Mouse (Mus musculus) CD8-positive naive resting alpha-beta T cell, adult 2 months (primary cell): Measurements from ENCODE around the gene Bsg.
A peak's percentile ranks its signal among the peaks of the same experiment; 100 is the strongest.
"Not testable (repeated sequence)": the region's sequence is repeated elsewhere in the genome, so short reads cannot be mapped to it uniquely, and the experiment has no call there.

Experiments used
- DNase-seq, 2 experiments: peaks; one replicate each; pipeline ENCODE4 v3.0.0; 2022; ENCODE audit warnings: low read depth in 2 of 2, low spot score in 2 of 2

The Bsg gene

DNA sequence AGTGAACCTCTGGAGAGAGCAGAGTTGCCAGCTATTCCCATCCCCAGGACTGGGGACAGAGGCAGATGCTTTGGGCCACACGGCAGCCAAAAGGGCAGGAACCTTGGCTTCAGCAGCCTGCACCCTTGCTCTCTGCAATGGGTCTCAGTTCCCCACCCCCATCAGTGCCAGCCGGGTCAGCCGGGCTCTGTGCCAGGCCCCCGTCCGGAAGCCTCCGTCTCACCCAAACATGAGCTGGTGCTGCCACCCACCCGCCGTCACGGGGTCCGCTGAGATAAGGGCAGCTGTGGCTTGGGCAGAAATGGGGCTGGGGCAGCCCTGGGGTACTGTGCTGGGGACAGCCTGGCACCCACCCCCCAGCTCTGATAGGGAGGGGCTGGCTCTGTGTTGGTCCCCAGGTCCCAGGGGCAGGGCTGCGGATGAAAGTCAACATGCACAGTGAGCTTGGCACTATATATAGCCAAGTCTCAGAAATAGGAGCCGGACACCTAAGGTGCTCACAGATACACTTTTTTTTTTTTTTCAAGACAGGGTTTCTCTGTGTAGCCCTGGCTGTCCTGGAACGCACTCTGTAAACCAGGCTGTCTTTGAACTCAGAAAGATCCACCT lies 25.2 kb downstream of the Bsg start:
- no peak for DNase-seq

DNA sequence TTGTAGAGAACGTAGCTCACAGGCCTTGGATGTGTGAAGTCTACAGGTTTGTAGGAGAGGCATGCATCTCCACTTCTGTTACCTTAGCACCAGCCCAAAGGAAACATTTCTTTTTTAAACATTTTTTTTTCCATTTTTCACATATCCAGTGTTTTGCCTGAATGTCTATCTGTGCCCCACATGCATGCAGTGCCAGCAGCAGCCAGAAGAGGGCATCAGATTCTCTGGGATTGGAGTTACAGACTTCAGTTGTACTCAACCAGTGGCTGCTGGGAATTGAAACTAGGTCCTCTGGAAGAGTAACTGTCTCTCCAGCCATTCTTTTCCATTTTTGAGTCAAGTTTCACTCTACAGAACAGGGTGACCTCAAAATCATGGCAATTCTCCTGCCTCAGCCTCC lies 28.2 kb downstream of the Bsg start:
- peak in 1 of 2 experiments; percentile 52 for DNase-seq

DNA sequence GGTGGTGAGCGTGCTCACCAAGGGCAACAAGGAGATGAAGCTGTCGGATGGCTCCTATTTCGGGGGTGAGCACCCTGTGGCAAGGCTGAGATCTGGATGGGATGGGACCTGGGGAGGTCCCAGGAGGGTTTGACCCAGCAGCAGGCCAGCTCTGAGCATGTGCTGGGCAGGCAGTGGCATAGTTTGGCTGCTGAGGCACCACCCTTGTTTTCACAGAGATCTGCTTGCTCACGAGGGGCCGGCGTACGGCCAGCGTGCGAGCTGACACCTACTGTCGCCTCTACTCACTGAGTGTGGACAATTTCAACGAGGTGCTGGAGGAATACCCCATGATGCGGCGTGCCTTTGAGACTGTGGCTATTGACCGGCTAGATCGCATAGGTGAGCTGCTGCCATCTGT lies 29.6 kb downstream of the Bsg start:
- DNase-seq = no peak

DNA sequence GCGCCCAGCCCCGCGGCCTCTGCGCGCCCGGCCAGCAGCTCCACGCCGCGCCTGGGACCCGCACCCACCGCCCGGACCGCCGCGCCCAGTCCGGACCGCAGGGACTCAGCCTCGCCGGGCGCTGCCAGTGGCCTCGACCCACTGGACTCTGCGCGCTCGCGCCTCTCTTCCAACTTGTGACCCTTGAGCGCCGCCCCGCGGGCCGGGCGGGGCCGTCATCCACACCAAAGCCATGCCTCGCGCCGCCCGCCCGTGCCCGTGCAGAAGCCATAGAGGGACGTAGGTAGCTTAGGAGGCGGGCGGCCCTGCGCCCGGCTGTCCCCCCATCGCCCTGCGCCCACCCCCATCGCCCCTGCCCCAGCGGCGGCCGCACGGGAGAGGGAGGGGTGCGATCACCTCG lies 31.1 kb downstream of the Bsg start:
- DNase-seq = no peak

DNA sequence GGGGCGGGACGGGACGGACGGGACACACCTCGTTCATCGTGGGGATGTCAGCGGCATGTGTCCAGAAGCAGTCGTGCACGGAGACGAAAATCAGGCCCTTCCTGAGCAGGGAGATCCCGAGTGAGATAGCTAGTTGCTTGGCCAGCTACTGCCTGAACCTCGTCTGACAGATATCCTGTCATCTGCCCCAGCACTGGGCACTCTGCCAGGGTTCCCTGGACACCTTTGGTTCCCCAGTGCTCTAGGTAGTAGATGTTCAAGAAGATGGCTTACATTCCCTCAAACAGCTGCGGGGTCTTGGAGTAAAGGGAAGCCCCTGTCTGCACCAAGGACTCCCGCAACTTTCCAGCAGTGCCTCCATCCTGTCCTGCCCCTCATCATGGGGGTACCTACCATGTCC lies 32.4 kb downstream of the Bsg start:
- no peak for DNase-seq

DNA sequence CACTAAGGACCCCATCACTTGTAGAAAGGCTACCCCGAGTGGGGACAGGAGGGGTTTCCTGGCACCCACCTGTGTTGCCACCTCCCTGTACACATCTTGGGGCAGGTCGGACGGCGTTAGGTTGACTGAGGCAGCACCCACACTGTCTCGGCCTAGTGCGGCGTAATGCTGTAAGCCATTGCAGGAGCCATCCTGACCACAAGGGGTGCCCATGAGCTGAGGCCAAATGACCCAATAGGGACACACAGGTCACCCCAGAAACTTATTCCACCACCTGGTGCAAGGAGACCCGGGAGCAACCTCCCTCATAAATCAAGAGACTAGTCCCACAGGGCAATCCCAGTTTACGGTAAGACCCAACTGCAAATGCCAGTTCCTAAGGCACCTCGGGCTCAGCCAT lies 34.0 kb downstream of the Bsg start:
- no peak for DNase-seq

DNA sequence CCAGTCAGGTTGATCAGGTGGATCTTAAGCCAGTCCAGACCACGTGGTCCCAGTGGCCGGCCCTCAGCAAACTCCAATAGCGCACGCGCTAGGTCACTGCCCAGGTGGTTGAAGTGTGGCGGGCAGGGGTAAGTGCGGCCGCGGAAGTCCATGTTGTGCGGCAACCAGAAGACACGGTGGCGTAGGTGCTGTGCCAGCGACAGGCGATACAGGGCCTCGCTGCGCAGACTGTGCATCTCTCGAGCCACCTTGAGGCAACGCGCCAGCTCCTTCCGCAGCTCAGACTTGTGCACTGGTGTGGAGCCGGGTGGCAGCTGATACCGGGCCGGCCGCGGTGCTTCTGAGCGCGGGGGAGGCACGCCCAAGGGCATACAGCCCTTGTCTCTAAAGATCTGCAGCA lies 34.9 kb downstream of the Bsg start:
- no peak for DNase-seq

DNA sequence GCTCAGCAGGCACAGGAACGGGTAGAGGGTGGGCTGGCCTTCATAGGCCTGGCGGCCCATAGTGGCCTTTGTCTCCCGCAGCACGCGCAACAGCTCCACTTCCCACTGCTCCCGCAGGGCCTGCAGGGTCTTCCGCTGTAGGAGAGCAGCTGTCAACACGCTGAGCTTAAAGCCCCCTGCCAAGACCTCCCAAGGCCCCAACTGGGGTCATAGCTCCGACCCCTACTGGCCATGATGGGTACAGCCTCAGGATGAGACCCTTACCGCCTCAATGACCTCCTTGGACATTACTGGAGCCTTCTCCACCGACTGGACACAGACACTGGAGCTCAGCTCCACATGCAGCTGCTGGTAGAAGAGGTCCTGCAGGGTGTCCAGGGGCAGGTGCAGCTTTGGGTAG lies 36.6 kb downstream of the Bsg start:
- no peak for DNase-seq

DNA sequence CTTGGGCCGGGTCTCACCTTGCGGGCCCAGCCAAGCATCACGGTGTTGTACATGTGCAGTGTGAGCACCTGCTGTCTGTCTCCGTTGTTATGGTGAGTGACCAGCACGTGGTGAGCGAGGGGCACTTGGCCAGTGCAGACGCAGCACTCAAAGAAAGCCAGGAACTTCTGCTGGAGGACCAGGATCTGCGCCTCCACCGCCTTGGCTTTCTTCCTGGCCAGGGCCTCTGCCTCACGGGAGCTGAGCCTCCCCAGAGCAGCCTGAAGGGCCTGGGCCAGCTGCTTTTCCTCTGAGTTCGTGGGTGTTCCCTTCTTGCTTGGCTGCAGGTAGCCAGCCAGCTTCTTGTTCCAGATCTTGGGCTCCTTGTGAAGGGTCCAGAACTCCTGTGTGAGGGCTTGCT lies 38.9 kb downstream of the Bsg start:
- DNase-seq = no peak

DNA sequence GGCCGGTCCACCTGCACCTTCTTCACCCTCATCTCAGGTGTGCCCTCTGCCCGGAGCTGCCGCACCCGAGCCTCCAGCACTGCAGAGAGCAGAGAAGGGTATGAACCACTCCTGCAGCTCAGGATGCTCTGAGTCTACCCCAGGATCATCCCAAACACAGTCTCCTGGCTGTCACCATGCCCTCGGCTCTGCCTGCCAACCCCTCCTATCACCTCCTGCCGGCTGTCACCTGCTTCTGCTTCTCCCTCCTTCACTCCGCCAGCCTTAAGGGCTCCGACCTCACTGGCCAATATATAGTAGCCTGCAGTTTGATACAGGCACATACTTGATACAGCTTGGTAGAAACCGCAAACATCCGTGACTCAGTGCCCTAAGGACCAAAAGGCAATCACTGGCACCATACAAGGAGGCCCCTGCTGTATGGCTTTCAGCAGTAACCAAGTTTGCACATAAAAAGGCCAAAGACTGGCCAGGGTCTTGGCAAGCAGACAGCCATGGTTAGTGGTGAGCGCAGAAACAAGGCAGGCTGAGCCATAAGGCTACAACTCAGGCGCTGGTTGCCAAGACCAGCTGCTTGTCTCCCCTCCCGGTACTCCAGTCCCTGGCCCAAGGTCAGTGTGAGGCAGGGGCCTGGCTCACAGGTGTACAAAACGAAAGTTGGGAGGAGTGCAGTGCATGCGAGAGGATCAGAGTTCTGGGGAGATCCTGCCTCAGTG lies 39.5 kb downstream of the Bsg start:
- no peak for DNase-seq

DNA sequence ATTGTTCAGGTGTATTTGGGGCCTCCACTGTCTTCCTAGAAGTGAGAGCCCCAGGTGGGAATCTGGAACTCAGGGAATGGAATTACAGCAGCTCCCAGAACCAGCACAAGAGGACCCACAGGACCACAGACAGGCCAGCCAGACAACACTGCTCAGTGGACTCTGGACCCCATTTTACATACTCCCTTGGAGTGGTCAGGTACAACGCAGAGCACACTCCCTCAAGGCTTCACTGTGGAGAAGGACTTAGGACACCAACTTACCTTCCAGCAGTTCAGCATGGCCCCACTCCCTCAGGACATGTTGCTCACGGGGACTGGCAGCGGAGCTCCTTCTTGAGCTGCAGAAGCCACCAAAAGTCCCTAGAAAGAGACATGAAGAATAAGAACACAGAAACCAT lies 41.1 kb downstream of the Bsg start:
- DNase-seq = no peak

DNA sequence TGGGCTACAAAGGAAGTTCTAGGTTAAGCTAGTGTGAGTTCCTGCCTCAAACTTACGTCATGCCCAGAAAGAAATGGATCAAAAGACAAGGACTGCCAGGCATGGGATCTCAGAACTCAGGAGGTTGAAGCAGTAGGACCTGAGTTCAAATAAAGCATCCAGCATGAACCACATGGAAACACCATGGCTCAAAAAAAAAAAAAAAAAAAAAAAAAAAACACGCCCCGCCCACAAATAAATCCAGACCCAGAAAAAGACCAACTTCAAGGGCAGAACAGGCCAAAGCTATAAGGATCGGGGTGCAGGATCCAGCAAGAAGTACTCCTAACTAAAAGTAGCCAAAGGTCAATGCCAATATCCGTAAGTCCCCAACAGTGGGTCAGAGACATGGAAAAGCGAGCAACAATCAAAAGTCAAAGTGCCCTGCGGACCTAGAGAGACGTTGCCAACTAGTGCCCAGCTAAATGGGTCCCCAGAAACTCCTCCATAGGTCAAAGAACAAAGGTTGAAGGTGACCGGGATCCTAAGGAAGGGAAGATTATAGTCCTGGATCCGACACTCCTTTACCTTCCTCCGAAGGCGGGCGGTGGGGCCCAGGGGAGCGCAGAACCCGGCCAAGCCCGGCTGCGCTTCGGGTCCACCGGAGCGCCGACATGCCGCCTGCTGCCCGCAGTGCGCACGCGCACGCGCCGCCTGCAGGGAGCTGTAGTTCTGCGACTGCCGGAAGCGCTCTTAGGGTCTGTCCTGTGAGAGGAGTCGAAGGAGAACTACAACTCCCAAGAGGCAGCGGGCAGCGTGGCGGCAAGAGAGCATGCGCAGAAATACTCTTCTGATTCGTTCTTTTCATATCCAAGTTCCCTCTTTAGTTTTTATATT lies 41.8 kb downstream of the Bsg start, which contains the start of gene Polrmt:
Gene Polrmt, minus strand, starts transcription at position 684 of the 876 bp plus-strand sequence.
- DNase-seq = peak; percentile 91 to 92

DNA sequence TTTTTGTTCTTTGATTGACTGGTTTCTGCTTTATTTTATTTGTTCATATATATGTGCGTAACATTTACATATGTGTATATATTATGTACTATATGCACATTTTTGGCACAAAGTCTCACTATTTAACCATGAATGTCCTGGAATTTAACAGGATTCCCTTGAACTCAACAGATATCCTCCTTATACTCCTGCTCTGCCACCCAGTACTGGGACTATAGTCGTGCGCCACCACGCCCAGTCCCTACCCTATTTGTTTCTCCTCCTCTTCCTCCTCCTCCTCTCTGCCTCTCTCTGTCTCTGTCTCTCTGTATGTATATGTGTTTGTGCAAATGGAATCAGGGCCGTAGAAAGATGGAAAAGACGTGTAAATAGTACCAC lies 42.5 kb downstream of the Bsg start:
- no peak for DNase-seq

DNA sequence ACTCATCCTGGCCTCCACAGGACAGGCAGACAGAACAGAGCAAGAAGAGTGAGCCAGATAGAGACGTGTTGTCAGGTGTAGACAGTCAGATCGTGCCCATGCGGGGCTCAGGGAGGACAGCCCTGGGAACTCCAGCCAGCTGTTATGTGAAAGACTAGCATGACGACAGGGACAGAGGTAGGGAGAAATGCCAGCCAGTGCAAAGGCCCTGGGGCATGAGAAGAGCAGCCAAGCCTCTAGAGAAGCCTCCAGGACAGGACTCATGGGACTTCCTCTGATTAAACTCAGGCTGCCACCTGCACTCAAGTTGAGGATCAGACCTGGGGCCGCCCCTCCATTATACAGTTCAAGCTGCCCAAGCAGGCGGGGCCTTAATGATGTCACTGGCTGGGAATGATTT lies 44.2 kb downstream of the Bsg start:
- no peak for DNase-seq

DNA sequence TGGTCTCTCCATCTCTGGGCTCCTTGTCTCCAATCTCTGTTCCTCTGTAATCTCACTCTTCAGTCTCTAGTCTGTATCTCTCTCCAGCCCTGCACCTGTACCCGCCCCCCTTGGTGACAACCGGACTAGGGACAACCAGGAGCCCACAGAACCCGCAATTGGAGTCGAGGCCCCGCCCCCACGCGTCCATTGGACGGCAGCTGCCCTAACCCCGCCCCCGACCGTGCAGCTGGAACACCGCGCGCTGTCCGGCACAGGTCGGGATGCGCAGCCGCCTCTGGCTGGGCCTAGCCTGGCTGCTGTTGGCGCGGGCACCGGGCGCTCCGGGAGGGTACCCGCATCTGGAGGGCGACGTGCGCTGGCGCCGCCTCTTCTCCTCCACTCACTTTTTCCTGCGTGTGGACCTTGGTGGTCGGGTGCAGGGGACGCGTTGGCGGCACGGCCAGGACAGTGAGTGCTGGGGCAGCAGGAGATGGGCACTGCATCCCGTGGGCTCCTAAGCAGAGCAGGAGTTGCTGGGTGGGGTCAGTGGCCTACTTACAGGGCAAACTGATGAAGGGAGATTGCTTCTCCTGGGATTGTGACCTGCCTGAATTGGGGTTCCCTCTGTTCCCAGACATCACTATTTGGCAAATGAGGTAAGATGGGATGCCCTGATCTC lies 50.7 kb downstream of the Bsg start, which contains the start of gene Fgf22:
Gene Fgf22, plus strand, starts transcription at position 221 of the 661 bp plus-strand sequence.
- DNase-seq = no peak

DNA sequence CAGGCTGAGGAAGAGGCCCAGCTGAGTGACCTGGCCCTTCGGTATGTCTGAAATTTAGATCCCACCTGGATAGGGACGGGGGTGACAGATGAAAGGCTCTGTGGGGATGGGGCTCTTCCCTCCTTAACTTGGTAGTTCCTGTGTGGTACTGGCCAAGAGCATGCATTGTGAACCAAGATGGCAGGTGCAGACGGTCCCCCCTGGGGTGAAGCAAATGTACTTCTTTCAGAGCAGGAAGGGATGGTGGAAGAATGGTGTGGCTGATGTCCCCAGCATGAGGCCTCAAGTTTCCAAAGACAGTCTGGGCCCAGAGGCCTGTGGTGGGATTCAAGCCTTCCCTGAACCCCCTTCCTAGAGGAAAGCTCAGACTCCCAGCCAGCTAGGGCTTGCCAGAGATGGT lies 51.6 kb downstream of the Bsg start:
- DNase-seq = no peak

DNA sequence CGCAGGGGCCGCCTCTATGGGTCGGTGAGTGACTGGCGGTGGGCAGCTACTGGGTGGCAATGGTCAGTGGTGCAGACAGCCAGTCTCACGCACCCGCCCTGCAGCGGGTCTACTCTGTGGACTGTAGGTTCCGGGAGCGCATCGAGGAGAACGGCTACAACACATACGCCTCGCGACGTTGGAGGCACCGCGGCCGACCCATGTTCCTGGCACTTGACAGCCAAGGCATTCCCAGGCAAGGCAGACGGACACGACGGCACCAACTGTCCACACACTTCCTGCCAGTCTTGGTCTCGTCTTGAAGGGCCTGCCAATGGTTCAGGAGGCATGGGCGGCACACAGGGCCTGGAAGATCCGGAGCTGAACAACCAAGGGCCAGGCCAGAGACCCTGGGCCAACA lies 52.4 kb downstream of the Bsg start:
- no peak for DNase-seq

DNA sequence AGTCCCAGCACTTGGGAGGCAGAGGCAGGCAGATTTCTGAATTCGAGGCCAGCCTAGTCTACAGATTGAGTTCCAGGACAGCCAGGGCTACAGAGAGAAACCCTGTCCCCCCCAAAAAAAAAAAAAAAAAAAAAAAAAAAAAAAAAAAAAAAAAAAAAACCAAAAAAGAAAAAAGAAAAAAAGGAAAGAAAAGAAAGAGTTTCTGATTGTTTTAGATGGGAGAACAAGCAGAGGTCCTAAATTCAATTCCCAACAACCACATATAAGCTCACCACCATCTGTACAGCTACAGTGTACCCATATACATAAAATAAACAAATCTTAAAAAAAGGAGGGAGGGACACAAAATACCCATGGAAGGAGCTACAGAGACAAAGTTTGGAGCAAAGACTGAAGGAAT lies 55.4 kb downstream of the Bsg start:
- DNase-seq = not testable (repeated sequence)

DNA sequence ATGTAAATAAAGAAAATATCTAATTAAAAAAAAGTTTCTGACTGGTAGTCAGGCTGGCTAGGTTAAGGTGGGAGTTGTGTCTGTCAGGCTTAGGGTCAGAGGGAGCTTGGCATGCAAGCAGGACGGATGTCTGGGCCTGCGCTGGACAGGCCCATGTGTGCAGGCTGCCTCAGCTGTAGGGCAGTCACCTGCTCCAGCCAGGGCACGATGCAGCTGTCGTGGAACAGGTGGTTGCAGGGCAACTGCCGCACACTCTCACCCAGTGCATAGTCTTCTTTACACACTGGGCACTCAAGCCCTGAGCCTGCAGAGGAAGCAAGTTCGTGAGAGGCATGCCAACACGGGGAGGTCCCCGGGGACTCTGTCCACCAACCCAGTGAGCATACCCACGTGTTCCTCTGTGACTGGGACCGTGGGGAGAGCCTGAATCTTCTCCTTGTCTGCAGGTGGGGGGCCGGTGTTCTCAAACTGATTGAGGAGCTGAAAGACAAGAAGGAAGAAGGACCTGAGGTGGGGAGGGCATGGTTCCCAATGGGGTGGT lies 56.4 kb downstream of the Bsg start:
- DNase-seq = no peak
